Mouse (Mus musculus): ENCODE data around the gene Cgref1.

GRCm38 (mm10) chr5:30960814-30961213 lies 15.4 kb upstream of the Cgref1 start:
- TF ChIP-seq CTCF (IDR thresholded peaks at IDR 0.05; ENCODE audit: low read depth, low read length) (no peak), POLR2A (IDR thresholded peaks at IDR 0.05; ENCODE audit: borderline replicate concordance, low read depth, low read length) (no peak)
